Mouse (Mus musculus) adipocyte (in vitro differentiated cells): ENCODE data around the gene Ddx21.
A peak's percentile ranks its signal among the peaks of the same experiment; 100 is the strongest.
"Not testable (repeated sequence)": the region's sequence is repeated elsewhere in the genome, so short reads cannot be mapped to it uniquely, and the experiment has no call there.

Experiments used
- DNase-seq: peaks from one replicate; pipeline ENCODE4 v3.0.0-alpha.2; 2016; ENCODE audit warnings: low spot score

Ddx21 gene

GRCm38 (mm10) chr10:62602177-62603040 lies at the start of gene Ddx21:
Ddx21 (minus strand) TSS chr10:62602281.
- DNase-seq: peak; percentile 86

DNA sequence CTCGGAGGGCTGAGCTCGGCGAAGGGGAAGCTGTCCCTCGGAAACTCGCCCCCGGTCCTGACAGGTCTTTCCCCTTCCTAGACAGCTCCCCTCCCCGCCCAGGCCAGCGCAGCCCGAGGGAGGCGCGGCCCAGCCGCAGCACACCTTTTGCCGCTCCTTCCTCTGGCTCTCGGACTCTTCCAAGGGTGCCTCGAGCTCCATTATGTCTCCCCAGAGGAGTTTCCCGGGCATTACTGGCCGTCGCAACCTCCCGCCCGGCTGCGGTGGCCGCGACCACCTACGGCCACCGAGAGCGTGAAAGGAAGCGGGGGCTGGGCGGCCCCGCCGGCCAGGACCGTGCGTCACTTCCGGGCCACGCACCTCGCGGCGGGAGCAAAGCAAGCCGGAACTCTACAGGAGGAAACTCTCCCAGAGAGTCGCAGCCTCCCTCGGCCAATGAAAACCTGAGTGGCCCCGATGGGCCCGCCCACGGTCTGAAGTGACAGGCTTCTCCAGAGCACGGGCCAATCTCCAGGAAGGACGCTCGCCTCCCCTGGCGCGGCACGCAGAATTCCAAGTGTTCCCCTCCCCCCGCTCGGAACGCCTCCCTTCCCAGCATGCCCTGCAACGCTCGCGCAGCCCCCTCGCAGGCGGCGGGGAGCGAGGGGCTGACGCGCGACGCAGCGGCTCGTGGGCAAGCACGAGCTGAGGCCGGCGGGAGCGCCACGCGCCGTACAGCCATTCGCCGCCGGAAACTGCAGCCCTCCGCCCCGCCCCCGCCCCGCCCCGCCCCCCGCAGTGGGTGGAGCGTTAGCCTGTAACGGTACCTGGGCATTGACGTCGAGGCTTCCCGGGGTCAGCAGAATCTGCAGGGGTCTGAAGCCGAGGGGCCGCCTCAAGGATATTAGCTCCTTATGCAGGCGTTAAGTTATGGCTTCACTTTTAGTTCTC lies 49.1 kb upstream of the Ddx21 start, which contains the start of gene Ddx50:
Gene Ddx50, minus strand, starts transcription at position 338 of the 930 bp plus-strand sequence.
- peak; percentile 99 for DNase-seq

- peak; percentile 42 for DNase-seq
Observed at GRCm38 (mm10) chr10:62650358-62650782, 48.3 kb upstream of the Ddx21 start.

DNA sequence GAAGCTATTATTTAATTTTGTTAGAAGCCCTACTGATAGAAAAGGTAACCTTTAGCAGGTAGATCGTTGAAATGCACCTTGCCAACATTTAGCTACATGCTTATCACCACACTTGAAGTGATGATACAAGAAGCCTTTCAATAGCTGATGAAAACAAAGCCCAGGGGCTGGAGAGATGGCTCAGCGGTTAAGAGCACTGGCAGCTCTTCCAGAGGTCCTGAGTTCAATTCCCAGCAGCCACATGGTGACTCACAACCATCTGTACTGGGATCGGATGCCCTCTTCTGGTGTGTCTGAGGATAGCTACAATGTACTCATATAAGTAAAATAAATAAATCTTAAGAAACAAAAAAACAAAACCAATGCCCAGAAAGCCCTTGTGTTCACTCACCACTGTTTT lies 2.1 kb upstream of the Ddx21 start:
- no peak for DNase-seq

GRCm38 (mm10) chr10:62603233-62604030 lies 1.4 kb upstream of the Ddx21 start:
- no peak for DNase-seq

DNA sequence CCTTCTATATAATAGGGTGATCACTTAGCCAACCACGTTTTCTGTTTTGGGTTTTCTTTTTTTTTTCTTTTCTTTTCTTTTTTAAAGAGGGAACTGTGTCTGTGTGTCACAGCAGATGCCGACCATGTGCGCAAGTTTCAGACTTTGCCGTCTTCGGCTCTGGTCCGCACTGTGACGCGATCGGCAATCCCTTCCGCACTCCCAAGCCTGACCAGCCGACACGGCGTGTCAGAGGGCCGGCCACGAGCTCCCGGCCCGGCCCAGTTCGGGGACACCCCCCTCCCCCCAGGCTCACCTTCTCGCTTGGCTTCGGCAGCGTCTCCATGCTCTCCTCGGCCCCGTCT lies 276 bp downstream of the Ddx21 start:
- DNase-seq: no peak

GRCm38 (mm10) chr10:62601053-62601791 lies 859 bp downstream of the Ddx21 start:
- DNase-seq: no peak

GRCm38 (mm10) chr10:62600056-62600455 lies 2.0 kb downstream of the Ddx21 start:
- no peak for DNase-seq

GRCm38 (mm10) chr10:62599311-62599710 lies 2.8 kb downstream of the Ddx21 start:
- not testable (repeated sequence) for DNase-seq

DNA sequence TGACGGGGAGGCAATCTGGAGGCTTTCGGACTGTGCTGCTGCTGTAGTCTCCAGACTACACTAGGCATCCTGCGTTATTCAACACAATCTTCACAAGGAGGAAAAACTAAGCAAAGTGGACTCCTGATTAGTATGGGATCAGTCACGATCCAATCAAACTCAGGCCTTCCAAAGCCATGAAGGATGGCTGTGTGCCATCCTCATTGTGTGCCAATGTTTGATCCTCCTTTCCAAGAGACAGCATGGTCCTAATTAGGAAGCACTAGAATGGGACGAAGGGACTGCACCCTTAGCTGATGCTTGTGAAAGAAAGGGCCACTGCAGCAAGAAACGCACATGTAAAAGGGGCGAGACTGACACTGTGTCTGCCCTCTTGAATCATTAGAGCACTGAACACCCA lies 9.6 kb downstream of the Ddx21 start:
- DNase-seq: no peak

DNA sequence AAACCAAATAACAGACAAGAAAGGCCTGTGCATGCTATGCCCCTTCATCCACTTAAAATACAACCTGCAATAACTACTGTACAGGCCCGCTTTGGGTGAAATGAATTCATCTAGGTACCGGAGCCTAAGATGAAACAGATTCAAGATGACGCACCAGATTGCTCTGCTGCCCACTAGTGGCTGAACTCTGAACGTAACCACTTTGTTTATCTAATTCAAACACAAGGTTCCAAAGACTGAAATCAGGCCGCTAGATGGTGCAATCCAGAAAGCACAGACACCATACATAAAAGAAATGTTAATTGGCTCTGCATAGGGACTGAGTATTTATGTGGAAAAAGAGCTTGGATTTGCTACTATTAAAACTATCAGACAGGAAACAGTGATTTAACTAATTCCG lies 11.9 kb downstream of the Ddx21 start:
- peak; percentile 89 for DNase-seq

GRCm38 (mm10) chr10:62588616-62589015 lies 13.5 kb downstream of the Ddx21 start:
- DNase-seq: peak; percentile 52

DNA sequence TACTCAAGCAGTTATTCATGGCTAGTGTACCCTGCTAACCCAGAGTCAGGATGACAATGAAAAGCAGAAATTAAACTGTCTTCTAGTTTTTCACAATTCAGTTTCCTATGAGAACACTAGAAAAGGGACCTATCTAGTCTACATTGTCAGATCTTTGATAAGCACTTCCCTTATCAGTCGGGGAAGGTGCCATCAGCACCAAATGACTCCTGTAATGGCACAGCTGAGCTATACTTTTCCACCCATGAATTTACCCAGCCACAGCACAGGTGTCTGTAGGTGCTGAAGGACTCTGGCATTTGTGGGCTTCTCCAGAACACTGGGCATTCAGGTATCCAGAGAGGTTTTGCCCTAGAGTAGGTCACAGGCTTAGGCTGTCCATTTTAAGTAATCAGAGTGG lies 18.8 kb downstream of the Ddx21 start:
- DNase-seq: no peak

DNA sequence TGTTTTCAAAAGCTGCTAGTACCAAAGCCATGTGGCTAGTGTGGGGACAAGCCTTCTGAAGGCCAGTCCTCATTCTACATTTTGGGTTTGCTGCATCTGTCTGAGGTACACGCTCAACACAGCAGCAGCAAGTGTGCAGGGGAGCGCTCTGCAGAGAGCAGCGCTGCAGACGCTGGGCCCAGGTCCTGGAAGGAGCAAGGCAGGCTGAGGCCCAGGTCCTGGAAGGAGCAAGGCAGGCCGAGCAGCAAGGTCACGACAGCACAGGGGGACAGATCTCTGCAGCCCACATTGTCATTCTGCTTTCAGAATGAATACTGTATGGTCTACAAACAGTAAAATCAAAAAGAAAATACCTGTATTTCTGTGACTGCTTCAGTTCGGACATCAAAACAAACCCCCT lies 19.4 kb downstream of the Ddx21 start:
- no peak for DNase-seq

DNA sequence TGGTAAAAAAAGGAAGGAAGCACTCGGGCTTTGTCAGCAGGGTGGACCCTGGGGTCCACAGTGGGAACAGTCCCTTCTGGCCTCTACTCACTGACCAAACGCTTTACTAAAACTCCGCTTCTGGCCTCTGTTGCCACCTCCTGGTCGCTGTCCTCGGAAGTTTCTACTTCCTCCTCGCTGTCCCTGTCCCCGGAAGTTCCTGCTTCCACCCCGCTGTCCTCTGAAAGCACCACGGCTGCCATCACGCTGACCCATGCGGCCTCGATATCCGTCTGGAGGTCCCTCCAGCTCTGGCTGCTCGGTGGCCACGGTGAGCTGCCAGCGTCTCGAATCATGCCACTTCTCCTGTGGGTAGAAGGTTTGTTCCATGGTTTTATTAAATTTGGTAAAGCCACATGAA lies 19.8 kb downstream of the Ddx21 start:
- no peak for DNase-seq

- not testable (repeated sequence) for DNase-seq
Observed at GRCm38 (mm10) chr10:62579129-62579528, 23.0 kb downstream of the Ddx21 start.

DNA sequence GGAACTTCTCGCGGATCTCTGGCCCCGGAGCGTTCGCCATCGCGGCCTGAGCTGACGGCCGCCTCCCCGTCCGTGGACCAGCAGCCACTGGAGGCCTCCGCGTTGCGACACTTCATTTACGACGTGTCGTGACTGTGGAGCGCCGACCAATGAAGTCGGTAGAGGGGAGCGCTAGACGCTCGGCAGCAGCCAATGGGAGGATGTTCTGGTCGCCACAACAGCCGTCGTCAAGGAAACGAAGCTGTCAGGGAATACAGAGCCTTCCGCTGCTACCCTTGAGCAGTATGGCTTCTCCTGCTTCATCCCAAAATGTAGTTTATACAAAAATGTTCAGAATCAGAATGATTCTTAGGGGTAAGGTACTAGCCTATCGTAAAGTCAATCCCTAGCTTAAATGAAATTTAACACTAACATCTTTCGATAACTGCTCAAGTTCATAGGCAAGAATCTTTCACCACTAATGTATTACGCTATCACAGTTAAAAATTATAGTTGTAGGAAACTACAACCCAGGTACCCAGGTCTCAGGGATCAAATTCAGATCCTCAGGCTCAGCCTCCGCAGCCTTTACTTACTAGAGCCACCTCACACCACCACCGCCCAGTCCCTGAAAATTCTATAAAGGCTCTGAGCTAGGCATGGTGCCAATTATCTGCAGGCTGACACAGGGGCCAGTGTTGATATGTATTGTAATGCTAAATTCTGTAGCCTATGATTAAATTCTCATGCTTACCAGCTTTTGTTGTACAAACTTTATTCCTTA lies 23.6 kb downstream of the Ddx21 start, which contains the start of gene Kif1bp:
Gene Kif1bp, minus strand, starts transcription at position 120 of the 763 bp plus-strand sequence.
- DNase-seq: peak; percentile 98

GRCm38 (mm10) chr10:62577673-62578337 lies 24.3 kb downstream of the Ddx21 start:
- DNase-seq: peak; percentile 31

DNA sequence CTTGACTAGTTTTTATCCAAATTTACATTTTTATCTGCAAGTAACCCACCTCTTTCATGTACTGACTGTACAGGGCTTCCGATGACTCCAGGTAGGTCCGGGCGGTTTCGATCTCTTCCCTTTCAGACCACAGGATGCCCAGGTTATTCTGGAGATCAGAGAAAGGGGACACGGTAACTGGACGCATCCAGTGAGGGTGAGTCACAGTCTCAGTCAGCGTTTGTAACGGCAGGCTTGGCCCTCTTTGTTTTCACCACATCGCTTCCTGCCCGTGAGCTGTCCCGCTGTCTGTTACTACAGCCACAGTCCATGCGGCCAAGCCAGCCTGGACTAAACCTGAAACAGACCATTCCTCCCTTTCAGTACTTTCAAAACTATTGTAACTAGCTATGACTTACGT lies 27.1 kb downstream of the Ddx21 start:
- DNase-seq: no peak
